Mouse (Mus musculus) limb, embryonic 12.5 days (tissue): Measurements from ENCODE around the gene E130116L18Rik. TPM values are rescaled to one million over a fixed set of nuclear protein-coding genes. Genes with fewer than 3 reads are reported as not detected.

Source experiments
- ATAC-seq: fragments of 200-750 bp; cut with Nextera tagmentation; 2 replicates; pipeline ENCODE4 v1.8.0; 2017; ENCODE audit warnings: low read depth, moderate TSS enrichment; ENCODE audit not compliant: insufficient number of reproducible peaks, insufficient read depth, low FRiP score, low TSS enrichment
- H3K27ac ChIP-seq: fragments of 300-500 bp; sonication (generic); 2 replicates; pipeline ENCODE4 v1.5.1; 2016; ENCODE audit warnings: mild to moderate bottlenecking, moderate library complexity
- H3K27me3 ChIP-seq: fragments of 300-500 bp; sonication (generic); 2 replicates; pipeline ENCODE4 v1.6.1; 2016; ENCODE audit warnings: mild to moderate bottlenecking, moderate library complexity
- H3K36me3 ChIP-seq: fragments of 300-500 bp; sonication (generic); 2 replicates; pipeline ENCODE4 v1.6.1; 2016; ENCODE audit warnings: mild to moderate bottlenecking, moderate library complexity
- H3K4me1 ChIP-seq: fragments of 300-500 bp; sonication (generic); replicated peaks from 2 replicates; pipeline ENCODE4 v1.6.1; 2016
- H3K4me2 ChIP-seq: fragments of 300-500 bp; sonication (generic); 2 replicates; pipeline ENCODE4 v1.6.1; 2016; ENCODE audit warnings: mild to moderate bottlenecking, moderate library complexity
- H3K4me3 ChIP-seq: fragments of 300-500 bp; sonication (generic); replicated peaks from 2 replicates; pipeline ENCODE4 v1.5.1; 2016; ENCODE audit warnings: mild to moderate bottlenecking
- H3K9ac ChIP-seq: fragments of 300-500 bp; sonication (generic); replicated peaks from 2 replicates; pipeline ENCODE4 v1.6.1; 2016; ENCODE audit warnings: mild to moderate bottlenecking, moderate library complexity
- H3K9me3 ChIP-seq: fragments of 300-500 bp; sonication (generic); 2 replicates; pipeline ENCODE4 v1.6.1; 2016; ENCODE audit warnings: mild to moderate bottlenecking, moderate library complexity
- WGBS: fragments of 180-500 bp; shearing (Covaris S2); methylation state at CpG from one replicate; pipeline ENCODE4 v1.1.7; 2016; 5-methylcytosine and 5-hydroxymethylcytosine counted together
- polyA plus RNA-seq: library from polyadenylated mRNA; unstranded; fragments of >200 nt; fragmentation: Nextera tagmentation; extraction: Ambion mirVana; gene quantifications from 2 replicates; pipeline ENCODE4 v1.2.1, GENCODE M21; 2016

Gene E130116L18Rik
- polyA plus RNA-seq = not detected in 2 replicates

GRCm38 (mm10) chr5:25222752-25223702 is at the start of gene E130116L18Rik:
Gene E130116L18Rik, minus strand, starts transcription at chr5:25223153.
- WGBS = 4% methylated on average over 72 of the region's 72 CpGs
- H3K4me1 ChIP-seq = peaks cover 11% of the 10 kb centered on the region; the same call in 1 of the 2 replicates
- H3K4me3 ChIP-seq = peak within 1 kb of the TSS; percentile 71
- H3K4me2 ChIP-seq = peak within 1 kb of the TSS; percentile 61
- H3K27ac ChIP-seq = peak within 1 kb of the TSS; percentile 88
- H3K27me3 ChIP-seq = no peaks in the 10 kb centered on the region
- no peaks in the 10 kb centered on the region for H3K9me3 ChIP-seq
- peak within 1 kb of the TSS; percentile 90 for H3K9ac ChIP-seq
- 0 out of 2 replicates have a peak, but pooled peaks cover 3% of the 10 kb centered on the region for H3K36me3 ChIP-seq
- peak; percentile 94 for ATAC-seq

- Histone ChIP-seq H3K4me3 (no peak overlapping the region), H3K9me3 (no peaks in the 10 kb centered on the region), H3K27me3 (no peaks in the 10 kb centered on the region), H3K27ac (no peak overlapping the region), H3K36me3 (peaks cover 77% of the 10 kb centered on the region), H3K4me2 (no peak overlapping the region), H3K9ac (no peak overlapping the region), H3K4me1 (no peaks in the 10 kb centered on the region)
- 98% methylated on average over 4 of the region's 4 CpGs for WGBS
- ATAC-seq = no peak
Observed at GRCm38 (mm10) chr5:25268258-25268888, 45.4 kb upstream of the E130116L18Rik start.

- Histone ChIP-seq H3K27me3 (no peaks in the 10 kb centered on the region), H3K9me3 (no peaks in the 10 kb centered on the region), H3K27ac (no peak overlapping the region), H3K4me3 (no peak overlapping the region), H3K9ac (no peak overlapping the region), H3K4me2 (no peak overlapping the region), H3K36me3 (peaks cover 88% of the 10 kb centered on the region), H3K4me1 (no peaks in the 10 kb centered on the region)
- WGBS = 82% methylated on average over 7 of the region's 7 CpGs
- ATAC-seq = no peak
Observed at GRCm38 (mm10) chr5:25262266-25262665, 39.3 kb upstream of the E130116L18Rik start.

- peaks cover 88% of the 10 kb centered on the region for H3K36me3 ChIP-seq
Observed at GRCm38 (mm10) chr5:25261452-25261851, 38.5 kb upstream of the E130116L18Rik start.

GRCm38 (mm10) chr5:25256686-25257085 is 33.7 kb upstream of the E130116L18Rik start:
- H3K4me2 ChIP-seq = no peak overlapping the region
- 90% methylated on average over 2 of the region's 2 CpGs for WGBS
- no peak overlapping the region for H3K27ac ChIP-seq
- H3K9me3 ChIP-seq = no peaks in the 10 kb centered on the region
- peaks cover 84% of the 10 kb centered on the region for H3K36me3 ChIP-seq
- no peaks in the 10 kb centered on the region for H3K27me3 ChIP-seq
- no peak overlapping the region for H3K9ac ChIP-seq
- no peak for ATAC-seq
- no peaks in the 10 kb centered on the region for H3K4me1 ChIP-seq
- H3K4me3 ChIP-seq = no peak overlapping the region

More at GRCm38 (mm10) chr5:25261452-25261851, 38.5 kb upstream of the E130116L18Rik start:
- no peak overlapping the region for H3K4me2 ChIP-seq
- 78% methylated on average over 6 of the region's 6 CpGs for WGBS
- no peaks in the 10 kb centered on the region for H3K4me1 ChIP-seq
- no peaks in the 10 kb centered on the region for H3K27me3 ChIP-seq
- H3K4me3 ChIP-seq = no peak overlapping the region
- H3K9ac ChIP-seq = no peak overlapping the region
- no peaks in the 10 kb centered on the region for H3K9me3 ChIP-seq
- ATAC-seq = no peak
- H3K27ac ChIP-seq = no peak overlapping the region

GRCm38 (mm10) chr5:25254491-25254890 is 31.5 kb upstream of the E130116L18Rik start:
- no peak for ATAC-seq
- 91% methylated on average over 4 of the region's 4 CpGs for WGBS
- H3K36me3 ChIP-seq = peaks cover 91% of the 10 kb centered on the region
- no peak overlapping the region for H3K27ac ChIP-seq
- no peak overlapping the region for H3K4me2 ChIP-seq
- H3K27me3 ChIP-seq = no peaks in the 10 kb centered on the region
- no peak overlapping the region for H3K4me3 ChIP-seq
- H3K9me3 ChIP-seq = no peaks in the 10 kb centered on the region
- no peak overlapping the region for H3K9ac ChIP-seq
- no peaks in the 10 kb centered on the region for H3K4me1 ChIP-seq

GRCm38 (mm10) chr5:25252825-25253544 is 30.0 kb upstream of the E130116L18Rik start:
- no peak overlapping the region for H3K4me2 ChIP-seq
- peaks cover 86% of the 10 kb centered on the region for H3K36me3 ChIP-seq
- no peak for ATAC-seq
- H3K9me3 ChIP-seq = no peaks in the 10 kb centered on the region
- H3K27ac ChIP-seq = no peak overlapping the region
- no peaks in the 10 kb centered on the region for H3K4me1 ChIP-seq
- no peaks in the 10 kb centered on the region for H3K27me3 ChIP-seq
- 90% methylated on average over 8 of the region's 8 CpGs for WGBS
- H3K4me3 ChIP-seq = no peak overlapping the region
- H3K9ac ChIP-seq = no peak overlapping the region

- 82% methylated on average over 2 of the region's 2 CpGs for whole genome bisulfite sequencing
- Histone ChIP-seq H3K4me1 (no peaks in the 10 kb centered on the region), H3K9me3 (no peaks in the 10 kb centered on the region), H3K4me3 (no peak overlapping the region), H3K36me3 (peaks cover 81% of the 10 kb centered on the region), H3K27me3 (no peaks in the 10 kb centered on the region), H3K27ac (no peak overlapping the region), H3K4me2 (no peak overlapping the region), H3K9ac (no peak overlapping the region)
- ATAC-seq = no peak
Observed at GRCm38 (mm10) chr5:25252423-25252822, 29.5 kb upstream of the E130116L18Rik start.

- Histone ChIP-seq H3K9me3 (no peaks in the 10 kb centered on the region), H3K27me3 (no peaks in the 10 kb centered on the region), H3K4me1 (no peaks in the 10 kb centered on the region), H3K4me3 (no peak overlapping the region), H3K36me3 (peaks cover 40% of the 10 kb centered on the region), H3K27ac (no peak overlapping the region), H3K9ac (no peak overlapping the region), H3K4me2 (no peak overlapping the region)
- 84% methylated on average over 3 of the region's 3 CpGs for WGBS
- ATAC-seq = no peak
Observed at GRCm38 (mm10) chr5:25247036-25247435, 24.1 kb upstream of the E130116L18Rik start.

GRCm38 (mm10) chr5:25246473-25246865 is 23.5 kb upstream of the E130116L18Rik start:
- 72% methylated on average over 1 of the region's 1 CpGs for WGBS
- peaks cover 35% of the 10 kb centered on the region for H3K36me3 ChIP-seq
- H3K4me1 ChIP-seq = no peaks in the 10 kb centered on the region
- no peak overlapping the region for H3K9ac ChIP-seq
- H3K4me2 ChIP-seq = no peak overlapping the region
- no peak for ATAC-seq
- H3K27ac ChIP-seq = no peak overlapping the region
- no peak overlapping the region for H3K4me3 ChIP-seq
- no peaks in the 10 kb centered on the region for H3K9me3 ChIP-seq
- no peaks in the 10 kb centered on the region for H3K27me3 ChIP-seq
